Mouse (Mus musculus) forelimb bud, embryonic 11.5 days (tissue): ENCODE data around the gene Cd209c.

ENCODE experiments used
- DNase-seq: peaks from one replicate; pipeline ENCODE4 v3.0.0-alpha.2; 2012; ENCODE audit warnings: low read depth, low spot score

Cd209c gene

GRCm38 (mm10) chr8:3954646-3955045 is at the start of gene Cd209c:
Gene Cd209c (minus strand): TSS chr8:3954746.
- no peak for DNase-seq

GRCm38 (mm10) chr8:3994219-3994618 is 39.7 kb upstream of the Cd209c start:
- DNase-seq: no peak

- DNase-seq: no peak
Measured at GRCm38 (mm10) chr8:3956037-3956436, 1.5 kb upstream of the Cd209c start.

GRCm38 (mm10) chr8:3940023-3940422 is 14.5 kb downstream of the Cd209c start:
- no peak for DNase-seq

- no peak for DNase-seq
Measured at GRCm38 (mm10) chr8:3926744-3927143, 27.8 kb downstream of the Cd209c start, which contains the start of gene Cd209b. Gene Cd209b (minus strand): TSS chr8:3926844.
